In genomic region chr1:74033407-74033806, GRCm38 (mm10) we compare ENCODE assay signal across 11 mouse cellular contexts.
DNase-seq lines count a peak whose midpoint lies in the region; ATAC-seq and TF ChIP-seq lines count a peak whose summit lies in the region.
"Had no signal": no experiment of that assay in that cellular context is flagged by ENCODE, and none has a peak within 500 bp of the region (broad histone marks: within the 10 kb centered on the region; RNA-seq: fewer than 3 reads in every experiment).

No protein-coding gene starts in this region.

- no peak for ATAC-seq in hindbrain, embryonic 14.5 days (ENCODE audit: low FRiP score)
- ATAC-seq in hindbrain, embryonic 12.5 days (ENCODE audit: low FRiP score), result no peak
- no peak for ATAC-seq in heart, postnatal 0 days (ENCODE audit: insufficient read depth, low read depth)
- ATAC-seq in liver, embryonic 11.5 days (replicated peaks; ENCODE audit: low FRiP score), result no peak
- ATAC-seq: inflammation-experienced regulatory T-cells, adult 6 months had no signal

- H3K4me1 ChIP-seq in hindbrain, embryonic 14.5 days (replicated peaks; ENCODE audit: control insufficient read depth, insufficient read depth, low read length), result peaks cover 8% of the 10 kb centered on the region
- H3K4me1 ChIP-seq in hindbrain, embryonic 12.5 days, result peaks cover 40% of the 10 kb centered on the region
- peaks cover 91% of the 10 kb centered on the region for H3K4me1 ChIP-seq in heart, postnatal 0 days (ENCODE audit: control insufficient read depth, insufficient read depth)
- peaks cover 36% of the 10 kb centered on the region for H3K4me1 ChIP-seq in liver, embryonic 11.5 days (replicated peaks; ENCODE audit: control insufficient read depth, insufficient read depth, low read length)

- 0 out of 2 replicates have a peak overlapping the region, but pooled peaks have one; percentile 4 for H3K9ac ChIP-seq in hindbrain, embryonic 14.5 days
- H3K9ac ChIP-seq in hindbrain, embryonic 12.5 days, result no peak overlapping the region
- peak overlapping the region; percentile 11; the same call in 1 of the 2 replicates for H3K9ac ChIP-seq in heart, postnatal 0 days (replicated peaks; ENCODE audit: low read depth, low read length)
- no peak overlapping the region for H3K9ac ChIP-seq in liver, embryonic 11.5 days (ENCODE audit: low read depth, low read length)

- no peak for TF ChIP-seq EP300 in heart, postnatal 0 days (IDR thresholded peaks at IDR 0.05; ENCODE audit: low read depth)

- H3K4me2 ChIP-seq in hindbrain, embryonic 14.5 days (replicated peaks), result no peak overlapping the region
- H3K4me2 ChIP-seq in hindbrain, embryonic 12.5 days (replicated peaks), result no peak overlapping the region
- H3K4me2 ChIP-seq in heart, postnatal 0 days (ENCODE audit: low read depth, low read length), result peak overlapping the region; percentile 74
- H3K4me2 ChIP-seq in liver, embryonic 11.5 days, result no peak overlapping the region

- 0 out of 2 replicates have a peak, but pooled peaks cover 3% of the 10 kb centered on the region for H3K27me3 ChIP-seq in hindbrain, embryonic 14.5 days (ENCODE audit: control insufficient read depth, insufficient read depth, low read length)
- peaks cover 23% of the 10 kb centered on the region for H3K27me3 ChIP-seq in hindbrain, embryonic 12.5 days
- H3K27me3 ChIP-seq in heart, postnatal 0 days (ENCODE audit: control insufficient read depth, insufficient read depth, low read length), result no peaks in the 10 kb centered on the region
- peaks cover 19% of the 10 kb centered on the region for H3K27me3 ChIP-seq in liver, embryonic 11.5 days (replicated peaks; ENCODE audit: control insufficient read depth, insufficient read depth, low read length)

- DNase-seq in adrenal gland, postnatal 14 days, result peak; percentile 50
- DNase-seq in adrenal gland, adult 2 months, result no peak
- no peak for DNase-seq in hindbrain, embryonic 14.5 days (ENCODE audit: low spot score)
- DNase-seq in heart, postnatal 0 days (ENCODE audit: low spot score), result no peak
- peak; percentile 56 to 67 for DNase-seq in kidney, postnatal 4 days
- DNase-seq in liver, embryonic 11.5 days (ENCODE audit: low spot score), result no peak
- no peak for DNase-seq in cerebellum, adult 9-10 months
- DNase-seq: cerebellum, adult 18-20 months had no signal

- WGBS in hindbrain, embryonic 14.5 days, result 79% methylated on average over 4 of the region's 4 CpGs
- WGBS in hindbrain, embryonic 12.5 days, result 87% methylated on average over 4 of the region's 4 CpGs
- WGBS in heart, postnatal 0 days, result 62% methylated on average over 4 of the region's 4 CpGs
- WGBS in liver, embryonic 11.5 days, result 84% methylated on average over 4 of the region's 4 CpGs

- no peak for TF ChIP-seq CTCF in heart, postnatal 0 days (IDR thresholded peaks at IDR 0.05; ENCODE audit: low read depth)

- H3K27ac ChIP-seq in hindbrain, embryonic 14.5 days, result no peak overlapping the region
- H3K27ac ChIP-seq in hindbrain, embryonic 12.5 days, result no peak overlapping the region
- H3K27ac ChIP-seq in heart, postnatal 0 days (ENCODE audit: low read depth), result peak overlapping the region; percentile 94
- no peak overlapping the region for H3K27ac ChIP-seq in liver, embryonic 11.5 days (ENCODE audit: low read depth, low read length)

- no peaks in the 10 kb centered on the region for H3K36me3 ChIP-seq in hindbrain, embryonic 14.5 days (replicated peaks; ENCODE audit: control insufficient read depth, insufficient read depth)
- no peaks in the 10 kb centered on the region for H3K36me3 ChIP-seq in hindbrain, embryonic 12.5 days
- H3K36me3 ChIP-seq in heart, postnatal 0 days (replicated peaks; ENCODE audit: control insufficient read depth, insufficient read depth, low read length), result 0 out of 2 replicates have a peak, but pooled peaks cover 9% of the 10 kb centered on the region
- no peaks in the 10 kb centered on the region for H3K36me3 ChIP-seq in liver, embryonic 11.5 days (ENCODE audit: control insufficient read depth, insufficient read depth, low read length)
- H3K36me3 ChIP-seq: G1E had no signal

- H3K4me3 ChIP-seq in hindbrain, embryonic 14.5 days (replicated peaks; ENCODE audit: low read length), result no peak overlapping the region
- no peak overlapping the region for H3K4me3 ChIP-seq in hindbrain, embryonic 12.5 days
- no peak overlapping the region for H3K4me3 ChIP-seq in heart, postnatal 0 days (ENCODE audit: low read depth, low read length)
- H3K4me3 ChIP-seq in liver, embryonic 11.5 days (ENCODE audit: low read depth, low read length), result no peak overlapping the region

- no peaks in the 10 kb centered on the region for H3K9me3 ChIP-seq in hindbrain, embryonic 14.5 days (ENCODE audit: control insufficient read depth, low read length)
- H3K9me3 ChIP-seq in hindbrain, embryonic 12.5 days (replicated peaks), result no peaks in the 10 kb centered on the region
- H3K9me3 ChIP-seq in heart, postnatal 0 days (replicated peaks; ENCODE audit: control insufficient read depth, low read length), result no peaks in the 10 kb centered on the region
- H3K9me3 ChIP-seq in liver, embryonic 11.5 days (ENCODE audit: control insufficient read depth, low read length), result no peaks in the 10 kb centered on the region
- H3K9me3 ChIP-seq: G1E had no signal

Comparison
In these comparisons a context has a peak if more than half of its experiments do, and no peak if none do; other contexts are left out.
1. DNase-seq: peak in adrenal gland, postnatal 14 days (single experiment) and kidney, postnatal 4 days (2 of 2); none in adrenal gland, adult 2 months (single experiment), hindbrain, embryonic 14.5 days (single experiment), heart, postnatal 0 days (single experiment), liver, embryonic 11.5 days (single experiment) and cerebellum, adult 9-10 months (single experiment).
2. H3K9ac ChIP-seq: peak in hindbrain, embryonic 14.5 days (single experiment) and heart, postnatal 0 days (single experiment); none in hindbrain, embryonic 12.5 days (single experiment) and liver, embryonic 11.5 days (single experiment).